Mouse (Mus musculus) embryonic facial prominence, embryonic 15.5 days (tissue): ENCODE data around the gene Pdpk1. TPM values are rescaled to one million over a fixed set of nuclear protein-coding genes. Genes with fewer than 3 reads are reported as not detected.
"Not testable (repeated sequence)": the region's sequence is repeated elsewhere in the genome, so short reads cannot be mapped to it uniquely, and the experiment has no call there.

Experiments
- ATAC-seq: fragments of 200-750 bp; cut with Nextera tagmentation; 2 replicates; pipeline ENCODE4 v1.8.0; 2017; ENCODE audit warnings: low read depth, moderate TSS enrichment; ENCODE audit not compliant: insufficient number of reproducible peaks, low FRiP score, low TSS enrichment
- H3K27ac ChIP-seq: fragments of 300-500 bp; sonication (generic); replicated peaks from 2 replicates; pipeline ENCODE4 v1.5.1; 2015; ENCODE audit warnings: mild to moderate bottlenecking, inconsistent platforms
- H3K27me3 ChIP-seq: fragments of 300-500 bp; sonication (generic); 2 replicates; pipeline ENCODE4 v1.6.1; 2015; ENCODE audit warnings: inconsistent platforms
- H3K36me3 ChIP-seq: fragments of 300-500 bp; sonication (generic); 2 replicates; pipeline ENCODE4 v1.6.1; 2015; ENCODE audit warnings: mild to moderate bottlenecking, inconsistent platforms
- H3K4me1 ChIP-seq: fragments of 300-500 bp; sonication (generic); 2 replicates; pipeline ENCODE4 v1.6.1; 2015; ENCODE audit warnings: inconsistent platforms
- H3K4me2 ChIP-seq: fragments of 300-500 bp; sonication (generic); replicated peaks from 2 replicates; pipeline ENCODE4 v1.6.1; 2015; ENCODE audit warnings: mild to moderate bottlenecking, inconsistent platforms
- H3K4me3 ChIP-seq: fragments of 300-500 bp; sonication (generic); replicated peaks from 2 replicates; pipeline ENCODE4 v1.5.1; 2015; ENCODE audit warnings: mild to moderate bottlenecking, inconsistent platforms
- H3K9ac ChIP-seq: fragments of 300-500 bp; sonication (generic); 2 replicates; pipeline ENCODE4 v1.6.1; 2015; ENCODE audit warnings: inconsistent platforms
- H3K9me3 ChIP-seq: fragments of 300-500 bp; sonication (generic); replicated peaks from 2 replicates; pipeline ENCODE4 v1.6.1; 2016; ENCODE audit warnings: inconsistent platforms
- WGBS: fragments of 180-500 bp; shearing (Covaris S2); methylation state at CpG from one replicate; pipeline ENCODE4 v1.1.7; 2015; 5-methylcytosine and 5-hydroxymethylcytosine counted together
- polyA plus RNA-seq: library from polyadenylated mRNA; unstranded; fragments of >200 nt; fragmentation: Nextera tagmentation; extraction: Ambion mirVana; gene quantifications from 2 replicates; pipeline ENCODE4 v1.2.1, GENCODE M21; 2015

Gene Pdpk1
- polyA plus RNA-seq, 1 experiment from 2014 or later: 39.2 TPM

DNA sequence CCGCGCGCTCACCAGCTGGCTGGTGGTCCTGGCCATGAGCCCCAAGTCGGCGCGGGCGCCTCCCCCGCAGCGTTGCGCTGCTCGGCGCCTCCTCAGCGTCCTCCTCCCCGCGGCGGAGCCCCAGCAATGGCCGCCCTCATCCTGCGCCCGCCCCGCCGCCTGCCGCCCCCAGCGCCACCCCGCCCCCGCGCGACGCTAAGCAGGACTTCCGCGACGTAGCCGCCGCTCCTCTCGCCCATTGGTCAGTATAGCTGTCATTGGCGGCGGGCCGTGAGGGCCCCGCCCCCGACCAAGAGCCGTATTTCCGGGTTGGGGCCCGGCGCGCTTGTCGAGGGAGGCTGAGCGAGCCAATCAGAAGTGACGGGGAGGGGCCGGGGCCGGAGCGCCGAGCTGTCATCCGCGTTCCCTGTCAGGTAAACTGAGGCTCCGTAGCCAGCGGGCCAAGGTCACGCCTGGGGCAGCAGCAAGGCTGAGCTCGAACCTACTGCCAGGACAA lies 9.3 kb downstream of the Pdpk1 start:
- Histone ChIP-seq H3K27ac (peak overlapping the region; percentile 93), H3K36me3 (no peaks in the 10 kb centered on the region), H3K4me2 (peak overlapping the region; percentile 77), H3K9me3 (no peaks in the 10 kb centered on the region), H3K9ac (peak overlapping the region; percentile 86), H3K27me3 (no peaks in the 10 kb centered on the region), H3K4me1 (peaks cover 29% of the 10 kb centered on the region), H3K4me3 (peak overlapping the region; percentile 97)
- 1% methylated on average over 56 of the region's 57 CpGs for WGBS
- ATAC-seq: peak; percentile 96

- peak overlapping the region; percentile 97 for H3K4me3 ChIP-seq
- H3K9me3 ChIP-seq: no peaks in the 10 kb centered on the region
- no peaks in the 10 kb centered on the region for H3K27me3 ChIP-seq
- H3K4me2 ChIP-seq: peak overlapping the region; percentile 77
- peak; percentile 37; the same call in 1 of the 2 replicates for ATAC-seq
- peak overlapping the region; percentile 93 for H3K27ac ChIP-seq
- peak overlapping the region; percentile 86 for H3K9ac ChIP-seq
- H3K36me3 ChIP-seq: no peaks in the 10 kb centered on the region
- WGBS: 0% methylated on average over 43 of the region's 43 CpGs
- H3K4me1 ChIP-seq: peaks cover 29% of the 10 kb centered on the region
Observed at GRCm38 (mm10) chr17:24140845-24141424, 9.8 kb downstream of the Pdpk1 start.

DNA sequence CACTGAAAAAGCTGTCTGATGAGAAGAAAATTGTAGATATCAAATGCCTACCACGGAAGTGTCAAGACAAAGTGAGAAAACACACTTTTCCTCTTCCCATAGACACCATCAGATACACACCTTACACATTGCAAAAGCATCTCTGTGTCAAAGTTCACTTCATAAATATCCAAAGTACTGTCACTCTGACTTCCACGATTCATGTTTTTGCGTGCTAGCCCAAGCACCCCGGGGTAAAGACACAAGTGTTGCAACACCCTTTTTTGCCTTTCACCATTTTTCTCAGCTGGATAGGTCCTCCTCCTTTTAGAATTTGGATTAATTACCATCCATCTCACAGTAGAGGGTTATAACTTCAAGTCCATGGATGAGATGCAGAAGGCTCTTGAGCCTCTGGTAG lies 10.8 kb downstream of the Pdpk1 start:
- Histone ChIP-seq H3K4me1 (peaks cover 29% of the 10 kb centered on the region), H3K27ac (no peak overlapping the region; the same call in 1 of the 2 replicates), H3K4me2 (peak overlapping the region; percentile 77), H3K36me3 (no peaks in the 10 kb centered on the region), H3K4me3 (peak overlapping the region; percentile 97; the same call in 1 of the 2 replicates), H3K9me3 (no peaks in the 10 kb centered on the region), H3K9ac (no peak overlapping the region), H3K27me3 (no peaks in the 10 kb centered on the region)
- whole genome bisulfite sequencing: 77% methylated on average over 4 of the region's 4 CpGs
- no peak for ATAC-seq

- ATAC-seq: no peak
- H3K27me3 ChIP-seq: no peaks in the 10 kb centered on the region
- H3K4me2 ChIP-seq: no peak overlapping the region
- no peaks in the 10 kb centered on the region for H3K9me3 ChIP-seq
- H3K4me1 ChIP-seq: peaks cover 29% of the 10 kb centered on the region
- H3K4me3 ChIP-seq: no peak overlapping the region
- H3K36me3 ChIP-seq: no peaks in the 10 kb centered on the region
- no peak overlapping the region for H3K9ac ChIP-seq
- 88% methylated on average over 3 of the region's 3 CpGs for WGBS
- no peak overlapping the region for H3K27ac ChIP-seq
Observed at GRCm38 (mm10) chr17:24139256-24139655, 11.5 kb downstream of the Pdpk1 start.

DNA sequence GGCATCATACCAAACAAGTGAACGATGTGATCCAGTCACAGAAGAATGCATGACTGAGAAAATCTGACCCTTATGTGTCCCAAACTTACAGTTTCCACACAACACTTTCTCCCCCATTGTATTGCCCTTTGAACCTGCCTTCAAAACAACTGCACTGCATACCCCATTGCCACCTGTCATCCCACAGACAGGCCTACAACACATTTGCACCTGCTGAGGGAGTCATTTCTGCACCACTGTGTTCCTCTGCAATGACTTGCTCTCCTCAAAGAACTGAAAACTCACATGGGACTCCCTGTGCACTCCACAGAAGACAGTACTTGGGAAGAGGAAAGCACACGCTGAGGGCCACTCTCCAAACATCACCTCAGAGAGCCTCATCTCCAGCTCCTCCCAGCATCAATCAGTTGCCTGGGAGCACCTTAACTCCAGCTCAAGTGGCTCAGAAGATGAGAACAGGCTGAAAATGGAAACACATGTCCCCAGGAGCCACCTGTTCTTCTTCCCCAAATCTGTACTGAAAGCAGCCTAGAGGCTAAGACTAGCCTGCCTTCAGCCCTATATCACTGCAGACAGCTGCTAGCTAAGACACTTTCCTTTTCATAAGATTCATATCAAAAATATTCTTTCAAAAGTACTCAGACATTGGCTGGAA lies 13.4 kb downstream of the Pdpk1 start:
- H3K27ac ChIP-seq: no peak overlapping the region
- H3K9me3 ChIP-seq: no peaks in the 10 kb centered on the region
- H3K4me1 ChIP-seq: peaks cover 28% of the 10 kb centered on the region
- no peak overlapping the region for H3K4me2 ChIP-seq
- 50% methylated on average over 2 of the region's 2 CpGs for WGBS
- no peak for ATAC-seq
- no peaks in the 10 kb centered on the region for H3K36me3 ChIP-seq
- no peak overlapping the region for H3K4me3 ChIP-seq
- no peak overlapping the region for H3K9ac ChIP-seq
- no peaks in the 10 kb centered on the region for H3K27me3 ChIP-seq

DNA sequence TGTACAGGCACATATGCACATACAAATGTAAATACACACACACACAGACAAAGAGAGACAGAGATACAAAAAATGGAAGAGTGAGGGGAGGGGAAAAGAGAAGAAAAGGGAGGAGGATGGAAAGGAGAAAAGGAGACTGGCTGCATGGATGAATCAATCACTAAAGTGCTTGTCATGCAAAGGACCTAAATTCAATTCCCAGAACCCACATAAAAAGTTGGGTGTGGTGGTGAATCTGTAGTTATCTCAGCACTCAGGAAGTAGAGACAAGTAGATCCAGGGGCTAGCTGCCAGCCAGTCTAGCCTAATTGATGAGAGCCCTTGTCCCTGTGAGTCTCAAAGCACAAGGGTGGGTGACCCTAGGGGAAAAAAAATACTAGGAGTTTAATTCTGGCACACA lies 16.7 kb downstream of the Pdpk1 start:
- no peak overlapping the region for H3K9ac ChIP-seq
- peaks cover 17% of the 10 kb centered on the region; the same call in 1 of the 2 replicates for H3K4me1 ChIP-seq
- H3K36me3 ChIP-seq: no peaks in the 10 kb centered on the region
- H3K27me3 ChIP-seq: no peaks in the 10 kb centered on the region
- ATAC-seq: no peak
- H3K27ac ChIP-seq: no peak overlapping the region
- no peak overlapping the region for H3K4me2 ChIP-seq
- H3K4me3 ChIP-seq: no peak overlapping the region
- no peaks in the 10 kb centered on the region for H3K9me3 ChIP-seq

- not testable (repeated sequence) for H3K36me3 ChIP-seq, H3K9ac ChIP-seq, ATAC-seq, H3K27ac ChIP-seq, H3K27me3 ChIP-seq, H3K4me3 ChIP-seq, H3K4me2 ChIP-seq, H3K9me3 ChIP-seq
- peaks cover 17% of the 10 kb centered on the region; the same call in 1 of the 2 replicates for H3K4me1 ChIP-seq
- 91% methylated on average over 4 of the region's 4 CpGs for WGBS
Observed at GRCm38 (mm10) chr17:24132919-24133318, 17.8 kb downstream of the Pdpk1 start.

DNA sequence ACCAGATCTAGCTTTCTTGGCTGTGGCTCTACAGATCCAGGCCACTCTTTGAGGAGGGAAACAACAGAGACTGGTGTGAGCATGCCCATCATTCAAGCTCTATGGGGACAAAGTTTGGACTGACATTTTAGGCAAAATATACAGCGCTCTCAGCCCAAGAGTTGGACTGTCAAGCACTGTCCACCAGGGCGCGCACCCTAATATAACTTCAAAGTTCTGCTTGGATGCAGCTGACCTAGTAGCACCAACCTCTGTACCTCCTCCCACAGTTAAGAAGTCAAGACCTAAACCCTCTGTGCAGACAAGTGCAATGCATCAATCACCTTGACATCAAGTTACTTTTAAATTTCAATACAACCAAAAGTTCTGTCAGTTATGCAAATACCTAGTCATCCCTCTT lies 19.2 kb downstream of the Pdpk1 start:
- Histone ChIP-seq H3K9ac (no peak overlapping the region), H3K4me3 (no peak overlapping the region), H3K4me1 (peaks cover 10% of the 10 kb centered on the region; the same call in 1 of the 2 replicates), H3K27ac (no peak overlapping the region), H3K9me3 (no peaks in the 10 kb centered on the region), H3K4me2 (no peak overlapping the region), H3K27me3 (no peaks in the 10 kb centered on the region), H3K36me3 (no peaks in the 10 kb centered on the region)
- ATAC-seq: no peak
- WGBS: 89% methylated on average over 3 of the region's 3 CpGs

DNA sequence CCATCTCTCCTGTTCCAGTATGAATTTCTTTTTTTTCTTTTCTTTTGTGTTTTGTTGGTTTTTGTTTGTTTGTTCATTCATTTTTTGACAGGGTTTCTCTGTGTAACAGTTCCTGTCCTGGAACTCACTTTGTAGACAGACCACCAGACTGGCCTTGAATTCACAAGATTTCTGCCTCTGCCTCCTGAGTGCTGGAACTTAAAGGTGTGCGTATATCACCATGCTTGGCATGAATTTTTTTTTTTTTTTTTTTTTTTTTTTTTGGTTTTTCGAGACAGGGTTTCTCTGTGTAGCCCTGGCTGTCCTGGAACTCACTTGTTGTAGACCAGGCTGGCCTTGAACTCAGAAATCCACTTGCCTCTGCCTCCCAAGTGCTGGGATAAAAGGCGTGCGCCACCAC lies 21.5 kb downstream of the Pdpk1 start:
- H3K4me2 ChIP-seq, H3K9ac ChIP-seq, H3K27me3 ChIP-seq, H3K4me1 ChIP-seq, H3K9me3 ChIP-seq, ATAC-seq, H3K4me3 ChIP-seq, H3K27ac ChIP-seq, H3K36me3 ChIP-seq: not testable (repeated sequence)
- WGBS: 95% methylated on average over 3 of the region's 4 CpGs

DNA sequence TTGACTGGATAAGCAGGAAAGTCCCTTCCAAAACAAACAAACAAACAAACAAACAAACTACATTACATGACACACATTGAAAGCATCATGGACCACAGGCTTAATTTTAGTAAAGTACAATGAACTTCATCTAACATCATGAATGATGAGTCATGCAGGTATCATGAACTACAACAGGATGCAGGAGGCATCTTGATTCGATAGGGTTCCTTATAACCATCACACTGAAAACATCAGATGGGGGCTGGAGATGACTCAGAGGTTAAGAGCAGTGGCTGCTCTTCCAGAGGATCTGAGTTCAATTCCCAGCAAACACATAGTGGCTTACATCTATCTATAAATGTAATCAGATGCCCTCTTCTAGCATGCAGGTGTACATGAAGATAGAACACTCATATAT lies 23.1 kb downstream of the Pdpk1 start:
- 94% methylated on average over 1 of the region's 1 CpGs for WGBS
- no peaks in the 10 kb centered on the region for H3K9me3 ChIP-seq
- ATAC-seq: no peak

DNA sequence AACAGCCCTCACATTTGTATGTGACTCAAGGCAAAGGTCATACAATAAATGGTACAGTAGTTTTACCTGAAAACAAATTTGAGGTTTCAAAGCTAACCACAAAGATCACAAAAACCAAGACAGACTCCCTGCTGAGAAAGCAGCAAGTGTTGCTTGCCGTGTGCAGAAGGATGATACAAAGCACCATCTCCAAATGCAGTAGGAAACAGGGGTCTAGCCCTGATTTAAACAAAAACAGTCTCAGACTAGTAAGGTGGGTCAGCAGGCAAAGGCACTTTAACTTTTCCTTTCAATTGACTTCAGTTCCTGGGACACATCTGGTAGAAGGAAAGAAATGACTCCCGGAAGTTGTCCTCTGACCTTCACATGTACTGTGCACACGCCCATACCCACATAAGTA lies 23.9 kb downstream of the Pdpk1 start:
- ATAC-seq: no peak
- 63% methylated on average over 3 of the region's 3 CpGs for WGBS
- H3K27ac ChIP-seq: no peak overlapping the region
- no peak overlapping the region for H3K9ac ChIP-seq
- H3K9me3 ChIP-seq: no peaks in the 10 kb centered on the region
- no peaks in the 10 kb centered on the region for H3K27me3 ChIP-seq
- no peaks in the 10 kb centered on the region for H3K36me3 ChIP-seq
- H3K4me2 ChIP-seq: no peak overlapping the region
- peaks cover 10% of the 10 kb centered on the region; the same call in 1 of the 2 replicates for H3K4me1 ChIP-seq
- H3K4me3 ChIP-seq: no peak overlapping the region

More for the DNA sequence above, 23.1 kb downstream of the Pdpk1 start:
- no peak overlapping the region for H3K4me2 ChIP-seq
- H3K4me1 ChIP-seq: peaks cover 10% of the 10 kb centered on the region; the same call in 1 of the 2 replicates
- H3K27ac ChIP-seq: no peak overlapping the region
- H3K36me3 ChIP-seq: no peaks in the 10 kb centered on the region
- H3K27me3 ChIP-seq: no peaks in the 10 kb centered on the region
- no peak overlapping the region for H3K9ac ChIP-seq
- H3K4me3 ChIP-seq: no peak overlapping the region
